Mouse (Mus musculus) heart, adult 10 weeks (tissue): ENCODE results near the gene Slc35g3. TPM values are rescaled to one million over a fixed set of nuclear protein-coding genes. Genes with fewer than 3 reads are reported as not detected.

Experiments
- polyA plus RNA-seq: library from polyadenylated mRNA; stranded (reverse); fragments of 350-450 nt; fragmentation: Illumina TruSeq; extraction: RNeasy Lipid Tissue Mini Kit (QIAGEN cat#74804); gene quantifications from one replicate; pipeline ENCODE4 v1.2.3, GENCODE M21; 2014; ENCODE audit warnings: low read depth, low replicate concordance

Slc35g3 gene
- not detected for polyA plus RNA-seq

DNA sequence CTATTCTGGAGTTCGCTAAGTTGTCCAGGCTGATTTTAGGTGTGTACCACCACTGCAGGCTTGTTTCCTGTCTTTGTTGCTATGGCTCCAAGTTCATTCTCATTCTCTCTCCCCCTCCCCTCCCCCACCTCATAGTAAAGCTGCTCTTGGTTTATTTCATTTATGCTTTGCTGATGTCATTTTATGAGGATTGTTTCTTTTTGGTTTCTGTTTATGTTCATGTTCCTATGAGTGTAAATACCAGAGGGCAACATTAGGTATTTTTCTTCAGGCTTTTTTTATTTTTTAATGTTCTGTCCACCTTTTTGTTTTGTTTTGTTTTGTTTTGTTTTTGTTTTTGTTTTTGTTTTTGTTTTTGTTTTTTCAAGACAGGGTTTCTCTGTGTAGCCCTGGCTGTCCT is at the start of gene Slc35g3:
Gene Slc35g3, minus strand, starts transcription at position 101 of the 400 bp plus-strand sequence.

DNA sequence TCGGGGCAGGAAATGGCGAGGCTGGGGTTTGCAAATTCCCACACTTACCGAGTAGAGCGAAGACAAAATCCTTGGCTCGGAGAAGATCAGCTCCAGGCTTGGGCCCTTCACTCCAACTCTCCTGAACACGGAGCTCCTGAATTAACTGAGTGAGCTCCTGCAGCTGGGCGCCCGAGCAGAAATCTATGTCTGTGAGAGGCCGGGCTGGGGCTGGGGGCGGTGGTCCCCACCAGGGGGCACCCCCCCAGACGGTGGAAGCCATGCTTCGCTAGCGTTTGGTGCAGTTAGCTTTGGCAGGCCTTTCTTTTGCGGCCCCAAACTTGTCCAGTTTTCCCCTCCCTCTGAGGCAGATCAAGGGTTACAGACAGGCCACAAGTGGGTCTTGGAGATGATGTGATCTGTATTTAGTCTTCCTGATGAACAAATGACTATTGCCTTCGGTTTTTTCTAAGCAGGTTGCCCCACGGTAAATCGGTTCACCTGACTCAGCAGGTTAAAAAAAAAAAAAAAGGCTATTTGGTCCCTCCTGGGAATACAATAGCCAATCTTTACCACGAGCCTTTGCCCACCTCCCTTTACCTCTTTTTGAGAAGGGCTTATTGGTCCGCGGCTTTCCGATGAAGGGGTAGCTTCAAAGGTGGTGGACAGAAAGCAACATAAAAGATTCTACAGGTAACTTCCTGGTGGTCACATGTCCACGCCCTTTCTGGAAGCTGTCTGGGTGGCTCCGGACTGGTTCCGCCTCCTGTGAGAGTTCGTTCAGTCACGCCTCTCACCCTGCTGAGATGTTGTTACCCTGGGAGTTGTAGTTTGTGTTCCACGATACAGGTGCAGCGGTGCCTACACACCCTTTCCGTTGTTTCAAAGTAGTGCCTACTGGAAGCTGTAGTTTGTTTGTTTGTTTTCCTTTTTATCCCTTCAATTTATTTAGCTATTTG is 43.5 kb upstream of the Slc35g3 start, which contains the start of gene Tmem102:
Gene Tmem102, minus strand, starts transcription at position 653 of the 938 bp plus-strand sequence.

DNA sequence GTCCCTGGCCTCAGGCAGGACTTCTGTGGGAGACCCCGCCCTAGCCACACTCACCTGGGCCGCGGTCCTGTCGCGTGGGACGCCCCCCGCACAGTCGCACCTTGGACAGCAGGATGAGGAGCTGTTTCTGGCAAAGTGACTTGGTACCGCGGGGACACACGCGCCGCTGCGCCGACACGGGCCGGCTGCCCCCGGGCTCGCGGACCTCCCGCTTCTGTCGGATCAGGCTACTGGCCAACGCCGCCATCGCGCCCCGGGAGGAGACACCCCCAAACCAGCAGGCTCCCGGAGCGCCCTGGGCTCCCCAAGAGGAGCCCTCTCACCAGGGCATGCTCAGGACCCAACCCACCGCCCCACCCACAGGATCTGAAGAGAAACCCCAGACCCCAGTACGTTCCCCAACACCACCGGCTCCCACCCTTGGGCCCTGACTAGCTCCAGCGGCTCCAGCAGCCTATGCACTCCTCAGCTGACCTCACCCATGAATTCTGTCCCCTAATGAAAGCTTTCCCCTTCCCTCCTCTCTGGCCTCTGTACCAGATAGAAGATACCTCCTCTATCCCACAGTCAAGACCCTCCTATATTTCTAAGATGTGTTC is 39.7 kb upstream of the Slc35g3 start, which contains the start of gene Fgf11:
Gene Fgf11, minus strand, starts transcription at position 479 of the 599 bp plus-strand sequence.

DNA sequence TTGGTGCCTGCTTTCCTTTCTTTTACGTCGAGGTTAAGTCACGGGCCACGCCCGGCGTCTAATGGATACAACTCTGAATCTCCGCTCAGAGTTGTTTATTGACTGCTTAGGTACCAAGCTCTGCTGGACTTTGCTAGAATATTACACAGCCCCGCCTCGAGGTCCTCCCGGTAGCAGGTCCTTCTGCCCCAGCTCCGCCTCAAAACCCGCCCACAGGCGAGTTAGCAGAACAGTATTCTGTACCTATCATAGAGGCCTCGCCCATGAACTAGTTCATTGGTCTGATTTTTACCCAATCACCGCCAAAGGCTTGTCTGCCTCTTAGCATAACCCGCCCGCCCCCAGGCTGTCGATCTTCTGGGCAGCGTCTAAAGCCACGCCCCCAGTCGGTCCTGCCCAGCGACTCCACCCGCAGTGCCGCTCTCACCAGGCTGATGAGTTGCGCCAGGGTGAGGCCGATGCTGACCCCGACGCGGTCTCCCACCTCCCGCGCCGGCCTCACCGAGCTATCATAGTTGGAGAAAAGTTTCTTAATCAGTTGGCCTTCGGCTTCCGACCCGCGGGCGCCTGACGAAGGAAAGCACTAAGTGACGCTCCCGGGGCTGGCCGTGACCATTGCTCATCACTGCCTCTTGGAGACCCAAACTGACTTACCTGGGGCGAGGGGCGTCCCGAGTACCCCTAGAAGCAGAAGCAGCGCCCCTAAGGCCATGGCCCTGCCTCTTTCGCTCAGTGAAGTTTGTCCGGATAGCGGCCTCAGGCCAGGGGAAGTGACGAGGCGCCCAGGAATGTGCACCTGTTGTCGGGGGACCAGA is 33.6 kb upstream of the Slc35g3 start, which contains the start of gene Chrnb1:
Gene Chrnb1, minus strand, starts transcription at position 776 of the 815 bp plus-strand sequence.

DNA sequence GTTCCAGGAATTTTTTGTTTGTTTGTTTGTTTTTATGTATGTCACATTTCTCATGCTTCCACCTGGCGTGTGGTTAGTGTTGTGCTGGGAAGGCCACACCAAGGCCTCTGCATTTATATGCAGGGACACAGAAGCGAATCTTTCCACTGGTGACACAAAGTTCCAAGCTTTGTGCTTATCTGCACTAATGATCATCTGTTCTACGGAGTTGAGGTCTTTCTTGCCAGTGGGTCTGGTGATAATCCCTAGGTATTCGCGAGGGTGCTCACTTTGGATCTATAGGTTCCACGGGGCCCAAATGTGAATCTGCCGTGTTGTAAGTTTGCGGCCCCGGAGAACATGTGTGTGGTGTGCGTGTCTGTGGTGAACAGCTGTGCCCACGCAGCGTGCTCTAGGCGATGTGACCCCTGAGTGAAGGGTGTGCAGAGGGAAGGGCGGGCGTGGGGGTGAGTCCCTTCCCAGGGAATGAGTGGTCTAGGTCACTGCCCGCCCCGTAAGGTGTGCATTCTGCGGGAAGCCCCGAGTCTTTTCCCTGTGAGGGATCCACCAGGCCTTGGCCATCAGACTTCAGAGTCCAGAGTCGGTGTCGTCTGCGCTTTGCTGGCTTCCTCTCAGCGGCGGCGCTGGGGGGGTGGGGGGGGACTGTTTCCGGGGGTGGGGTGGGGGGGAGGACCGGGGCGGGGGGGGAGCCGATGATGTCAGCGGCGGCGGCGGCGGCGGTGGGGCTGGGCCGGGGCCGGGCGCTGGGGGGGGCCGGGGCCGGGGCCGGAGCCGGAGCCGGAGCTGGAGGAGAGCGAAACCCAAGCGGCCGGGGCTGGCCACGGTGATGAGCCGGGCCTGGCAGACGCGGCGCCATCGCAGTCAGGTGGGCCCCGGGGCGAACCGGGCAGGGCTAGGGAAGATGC is 3.7 kb upstream of the Slc35g3 start, which contains the start of gene Zbtb4:
Gene Zbtb4, plus strand, starts transcription at position 692 of the 905 bp plus-strand sequence.

DNA sequence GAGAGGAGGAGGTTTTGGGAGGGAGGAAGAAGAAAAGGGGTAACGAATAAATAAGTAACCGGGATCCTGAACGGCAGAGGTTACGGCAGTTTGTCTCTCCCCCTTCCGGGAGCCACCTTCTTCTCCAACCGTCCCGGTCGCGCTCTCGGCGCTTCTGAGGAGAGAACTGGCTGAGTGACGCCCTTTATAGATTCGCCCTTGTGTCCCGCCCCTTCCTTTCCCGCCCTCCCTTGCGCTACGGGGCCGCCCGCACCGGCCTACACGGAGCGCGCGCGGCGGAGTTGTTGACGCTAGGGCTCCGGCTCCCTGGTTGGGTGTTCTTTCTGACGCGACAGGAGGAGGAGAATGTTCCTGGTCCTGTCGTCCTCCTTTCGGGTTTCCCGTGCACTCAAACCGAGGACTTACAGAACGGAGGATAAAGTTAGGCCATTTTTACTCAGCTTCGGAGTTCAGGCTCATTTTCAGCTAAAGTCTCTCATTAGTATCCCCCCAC is 3.2 kb downstream of the Slc35g3 start, which contains the start of gene Polr2a:
Gene Polr2a, minus strand, starts transcription at position 160 of the 493 bp plus-strand sequence.

Other genes starting within 250 kb of the Slc35g3 start
- gene Dnah2, start 212.9 kb downstream of the Slc35g3 start, polyA plus RNA-seq, result 0.13 TPM
- gene Efnb3, start 201.8 kb downstream of the Slc35g3 start, polyA plus RNA-seq, result 54.0 TPM
- gene Wrap53, start 181.7 kb downstream of the Slc35g3 start, polyA plus RNA-seq, result 7.1 TPM
- 15.7 TPM for gene Trp53, start 181.6 kb downstream of the Slc35g3 start, polyA plus RNA-seq
- 18.5 TPM for gene Atp1b2, start 156.0 kb downstream of the Slc35g3 start, polyA plus RNA-seq
- not detected for gene Shbg, start 144.1 kb downstream of the Slc35g3 start, polyA plus RNA-seq
- 7.8 TPM for gene Sat2, start 139.9 kb downstream of the Slc35g3 start, polyA plus RNA-seq
- 102 TPM for gene Fxr2, start 129.0 kb downstream of the Slc35g3 start, polyA plus RNA-seq
- not detected for gene Sox15, start 106.7 kb downstream of the Slc35g3 start, polyA plus RNA-seq
- 26.2 TPM for gene Mpdu1, start 99.3 kb downstream of the Slc35g3 start, polyA plus RNA-seq
- gene Cd68, start 95.8 kb downstream of the Slc35g3 start, polyA plus RNA-seq, result 10.7 TPM
- 274 TPM for gene Eif4a1, start 89.5 kb downstream of the Slc35g3 start, polyA plus RNA-seq
- gene Senp3, start 79.9 kb downstream of the Slc35g3 start, polyA plus RNA-seq, result 55.9 TPM
- 3.4 TPM for gene Tnfsf13, start 76.2 kb downstream of the Slc35g3 start, polyA plus RNA-seq
- gene Tnfsf12, start 66.1 kb downstream of the Slc35g3 start, polyA plus RNA-seq, result 19.9 TPM
- gene Tnfsfm13, start 65.9 kb downstream of the Slc35g3 start, polyA plus RNA-seq, result 10.4 TPM
- gene Polr2a, start 3.3 kb downstream of the Slc35g3 start, polyA plus RNA-seq, result 20.8 TPM
- gene Zbtb4, start 3.9 kb upstream of the Slc35g3 start, polyA plus RNA-seq, result 24.0 TPM
- 7.0 TPM for gene Chrnb1, start 34.0 kb upstream of the Slc35g3 start, polyA plus RNA-seq
- 3.8 TPM for gene Fgf11, start 39.9 kb upstream of the Slc35g3 start, polyA plus RNA-seq
- gene Tmem102, start 43.7 kb upstream of the Slc35g3 start, polyA plus RNA-seq, result not detected
- not detected for gene Gm39566, start 53.3 kb upstream of the Slc35g3 start, polyA plus RNA-seq
- not detected for gene Spem2, start 56.5 kb upstream of the Slc35g3 start, polyA plus RNA-seq
- gene Spem1, start 60.2 kb upstream of the Slc35g3 start, polyA plus RNA-seq, result not detected
- gene Nlgn2, start 75.8 kb upstream of the Slc35g3 start, polyA plus RNA-seq, result 5.0 TPM
- gene Tmem256, start 76.5 kb upstream of the Slc35g3 start, polyA plus RNA-seq, result 282 TPM
- gene Plscr3, start 84.4 kb upstream of the Slc35g3 start, polyA plus RNA-seq, result 23.8 TPM
- gene Tnk1, start 96.8 kb upstream of the Slc35g3 start, polyA plus RNA-seq, result not detected
- gene Tmem95, start 116.0 kb upstream of the Slc35g3 start, polyA plus RNA-seq, result not detected
- 4.2 TPM for gene Kctd11, start 119.4 kb upstream of the Slc35g3 start, polyA plus RNA-seq
- 0.81 TPM for gene Acap1, start 133.6 kb upstream of the Slc35g3 start, polyA plus RNA-seq
- 2.9 TPM for gene 2810408A11Rik, start 139.0 kb upstream of the Slc35g3 start, polyA plus RNA-seq
- gene Neurl4, start 139.1 kb upstream of the Slc35g3 start, polyA plus RNA-seq, result 37.7 TPM
- gene Gps2, start 151.9 kb upstream of the Slc35g3 start, polyA plus RNA-seq, result 44.4 TPM
- gene Eif5a, start 160.0 kb upstream of the Slc35g3 start, polyA plus RNA-seq, result 482 TPM
- 32.3 TPM for gene Ybx2, start 173.8 kb upstream of the Slc35g3 start, polyA plus RNA-seq
- 385 TPM for gene Slc2a4, start 186.2 kb upstream of the Slc35g3 start, polyA plus RNA-seq
- 0.58 TPM for gene Cldn7, start 202.8 kb upstream of the Slc35g3 start, polyA plus RNA-seq
- gene Ctdnep1, start 219.2 kb upstream of the Slc35g3 start, polyA plus RNA-seq, result 146 TPM
- gene Elp5, start 220.5 kb upstream of the Slc35g3 start, polyA plus RNA-seq, result 52.8 TPM
- gene Gabarap, start 229.2 kb upstream of the Slc35g3 start, polyA plus RNA-seq, result 418 TPM
- gene Phf23, start 233.8 kb upstream of the Slc35g3 start, polyA plus RNA-seq, result 25.3 TPM
- 5.6 TPM for gene Dvl2, start 238.6 kb upstream of the Slc35g3 start, polyA plus RNA-seq